Mouse (Mus musculus): ENCODE measurements around the gene Ptges3. TPM values are rescaled to one million over a fixed set of nuclear protein-coding genes. Genes with fewer than 3 reads are reported as not detected.

Gene Ptges3
- polyA plus RNA-seq, 1 experiment from 2014 or later = 377 TPM

- Histone ChIP-seq H3K4me2 (peak overlapping the region; percentile 45), H3K9me3 (replicated peaks; ENCODE audit: control insufficient read depth, low read length) (no peaks in the 10 kb centered on the region), H3K4me1 (ENCODE audit: control insufficient read depth, insufficient read depth, low read length) (peaks cover 47% of the 10 kb centered on the region), H3K27me3 (ENCODE audit: control insufficient read depth, insufficient read depth, low read length) (no peaks in the 10 kb centered on the region), H3K27ac (ENCODE audit: low read depth, low read length) (no peak overlapping the region), H3K9ac (ENCODE audit: low read depth, low read length) (no peak overlapping the region), H3K36me3 (ENCODE audit: control insufficient read depth, insufficient read depth, low read length) (peaks cover 6% of the 10 kb centered on the region), H3K4me3 (ENCODE audit: low read depth, low read length) (peak overlapping the region; percentile 3; the same call in 1 of the 2 replicates)
- ATAC-seq (replicated peaks; ENCODE audit: insufficient number of reproducible peaks, low FRiP score, low TSS enrichment) = no peak
- WGBS (ENCODE audit: insufficient replicate concordance) = 82% methylated on average over 3 of the region's 3 CpGs
These were observed 20.8 kb upstream of the Ptges3 start for GRCm38 (mm10) chr10:128037921-128038320.

- no peaks in the 10 kb centered on the region for H3K27me3 ChIP-seq (ENCODE audit: control insufficient read depth, insufficient read depth, low read length)
- H3K9me3 ChIP-seq (replicated peaks; ENCODE audit: control insufficient read depth, low read length) = no peaks in the 10 kb centered on the region
- WGBS (ENCODE audit: insufficient replicate concordance) = 48% methylated on average over 5 of the region's 5 CpGs
- ATAC-seq (replicated peaks; ENCODE audit: insufficient number of reproducible peaks, low FRiP score, low TSS enrichment) = no peak
- H3K9ac ChIP-seq (ENCODE audit: low read depth, low read length) = 0 out of 2 replicates have a peak overlapping the region, but pooled peaks have one; percentile 24
- peak overlapping the region; percentile 45 for H3K4me2 ChIP-seq
- no peak overlapping the region for H3K4me3 ChIP-seq (ENCODE audit: low read depth, low read length)
- H3K36me3 ChIP-seq (ENCODE audit: control insufficient read depth, insufficient read depth, low read length) = peaks cover 11% of the 10 kb centered on the region
- H3K4me1 ChIP-seq (ENCODE audit: control insufficient read depth, insufficient read depth, low read length) = peaks cover 59% of the 10 kb centered on the region
- H3K27ac ChIP-seq (ENCODE audit: low read depth, low read length) = 0 out of 2 replicates have a peak overlapping the region, but pooled peaks have one; percentile 41
These were observed 19.6 kb upstream of the Ptges3 start for GRCm38 (mm10) chr10:128039167-128039566.

- Histone ChIP-seq H3K27me3 (ENCODE audit: control insufficient read depth, insufficient read depth, low read length) (no peaks in the 10 kb centered on the region), H3K4me3 (ENCODE audit: low read depth, low read length) (no peak overlapping the region), H3K4me2 (no peak overlapping the region), H3K9ac (ENCODE audit: low read depth, low read length) (no peak overlapping the region), H3K36me3 (ENCODE audit: control insufficient read depth, insufficient read depth, low read length) (peaks cover 14% of the 10 kb centered on the region), H3K27ac (ENCODE audit: low read depth, low read length) (no peak overlapping the region), H3K4me1 (ENCODE audit: control insufficient read depth, insufficient read depth, low read length) (peaks cover 62% of the 10 kb centered on the region), H3K9me3 (replicated peaks; ENCODE audit: control insufficient read depth, low read length) (no peaks in the 10 kb centered on the region)
- ATAC-seq (replicated peaks; ENCODE audit: insufficient number of reproducible peaks, low FRiP score, low TSS enrichment) = no peak
- WGBS (ENCODE audit: insufficient replicate concordance) = 72% methylated on average over 3 of the region's 3 CpGs
These were observed 18.9 kb upstream of the Ptges3 start for GRCm38 (mm10) chr10:128039858-128040257.

- H3K9me3 ChIP-seq (replicated peaks; ENCODE audit: control insufficient read depth, low read length) = no peaks in the 10 kb centered on the region
- H3K9ac ChIP-seq (ENCODE audit: low read depth, low read length) = no peak overlapping the region
- peaks cover 16% of the 10 kb centered on the region for H3K36me3 ChIP-seq (ENCODE audit: control insufficient read depth, insufficient read depth, low read length)
- no peak for ATAC-seq (replicated peaks; ENCODE audit: insufficient number of reproducible peaks, low FRiP score, low TSS enrichment)
- H3K4me1 ChIP-seq (ENCODE audit: control insufficient read depth, insufficient read depth, low read length) = peaks cover 64% of the 10 kb centered on the region
- H3K27ac ChIP-seq (ENCODE audit: low read depth, low read length) = no peak overlapping the region
- H3K4me3 ChIP-seq (ENCODE audit: low read depth, low read length) = no peak overlapping the region
- H3K4me2 ChIP-seq = no peak overlapping the region
- 82% methylated on average over 5 of the region's 5 CpGs for WGBS (ENCODE audit: insufficient replicate concordance)
- no peaks in the 10 kb centered on the region for H3K27me3 ChIP-seq (ENCODE audit: control insufficient read depth, insufficient read depth, low read length)
These were observed 18.5 kb upstream of the Ptges3 start for GRCm38 (mm10) chr10:128040293-128040692.

GRCm38 (mm10) chr10:128041636-128042035, 17.1 kb upstream of the Ptges3 start:
- H3K9ac ChIP-seq (ENCODE audit: low read depth, low read length) = 0 out of 2 replicates have a peak overlapping the region, but pooled peaks have one; percentile 22
- H3K27ac ChIP-seq (ENCODE audit: low read depth, low read length) = no peak overlapping the region
- no peak overlapping the region for H3K4me2 ChIP-seq
- H3K9me3 ChIP-seq (replicated peaks; ENCODE audit: control insufficient read depth, low read length) = no peaks in the 10 kb centered on the region
- H3K4me3 ChIP-seq (ENCODE audit: low read depth, low read length) = no peak overlapping the region
- no peak for ATAC-seq (replicated peaks; ENCODE audit: insufficient number of reproducible peaks, low FRiP score, low TSS enrichment)
- H3K27me3 ChIP-seq (ENCODE audit: control insufficient read depth, insufficient read depth, low read length) = no peaks in the 10 kb centered on the region
- WGBS (ENCODE audit: insufficient replicate concordance) = 77% methylated on average over 4 of the region's 4 CpGs
- H3K36me3 ChIP-seq (ENCODE audit: control insufficient read depth, insufficient read depth, low read length) = peaks cover 25% of the 10 kb centered on the region
- H3K4me1 ChIP-seq (ENCODE audit: control insufficient read depth, insufficient read depth, low read length) = peaks cover 64% of the 10 kb centered on the region

GRCm38 (mm10) chr10:128042466-128042865, 16.3 kb upstream of the Ptges3 start:
- no peak overlapping the region for H3K4me3 ChIP-seq (ENCODE audit: low read depth, low read length)
- H3K4me2 ChIP-seq = no peak overlapping the region
- H3K4me1 ChIP-seq (ENCODE audit: control insufficient read depth, insufficient read depth, low read length) = peaks cover 59% of the 10 kb centered on the region
- H3K9me3 ChIP-seq (replicated peaks; ENCODE audit: control insufficient read depth, low read length) = no peaks in the 10 kb centered on the region
- H3K27me3 ChIP-seq (ENCODE audit: control insufficient read depth, insufficient read depth, low read length) = no peaks in the 10 kb centered on the region
- H3K9ac ChIP-seq (ENCODE audit: low read depth, low read length) = peak overlapping the region; percentile 43; the same call in 1 of the 2 replicates
- ATAC-seq (replicated peaks; ENCODE audit: insufficient number of reproducible peaks, low FRiP score, low TSS enrichment) = no peak
- H3K27ac ChIP-seq (ENCODE audit: low read depth, low read length) = no peak overlapping the region
- H3K36me3 ChIP-seq (ENCODE audit: control insufficient read depth, insufficient read depth, low read length) = peaks cover 29% of the 10 kb centered on the region
- 95% methylated on average over 3 of the region's 3 CpGs for WGBS (ENCODE audit: insufficient replicate concordance)

- WGBS (ENCODE audit: insufficient replicate concordance) = 43% methylated on average over 3 of the region's 3 CpGs
- Histone ChIP-seq H3K9ac (ENCODE audit: low read depth, low read length) (peak overlapping the region; percentile 43; the same call in 1 of the 2 replicates), H3K4me1 (ENCODE audit: control insufficient read depth, insufficient read depth, low read length) (peaks cover 53% of the 10 kb centered on the region), H3K9me3 (replicated peaks; ENCODE audit: control insufficient read depth, low read length) (no peaks in the 10 kb centered on the region), H3K27me3 (ENCODE audit: control insufficient read depth, insufficient read depth, low read length) (no peaks in the 10 kb centered on the region), H3K36me3 (ENCODE audit: control insufficient read depth, insufficient read depth, low read length) (peaks cover 29% of the 10 kb centered on the region), H3K4me2 (peak overlapping the region; percentile 20), H3K4me3 (ENCODE audit: low read depth, low read length) (0 out of 2 replicates have a peak overlapping the region, but pooled peaks have one; percentile 10), H3K27ac (ENCODE audit: low read depth, low read length) (peak overlapping the region; percentile 51)
- no peak for ATAC-seq (replicated peaks; ENCODE audit: insufficient number of reproducible peaks, low FRiP score, low TSS enrichment)
These were observed 15.5 kb upstream of the Ptges3 start for GRCm38 (mm10) chr10:128043041-128043835.

- Histone ChIP-seq H3K9me3 (replicated peaks; ENCODE audit: control insufficient read depth, low read length) (no peaks in the 10 kb centered on the region), H3K36me3 (ENCODE audit: control insufficient read depth, insufficient read depth, low read length) (peaks cover 38% of the 10 kb centered on the region), H3K27ac (ENCODE audit: low read depth, low read length) (no peak overlapping the region), H3K4me2 (no peak overlapping the region), H3K4me3 (ENCODE audit: low read depth, low read length) (no peak overlapping the region), H3K27me3 (ENCODE audit: control insufficient read depth, insufficient read depth, low read length) (no peaks in the 10 kb centered on the region), H3K4me1 (ENCODE audit: control insufficient read depth, insufficient read depth, low read length) (peaks cover 19% of the 10 kb centered on the region), H3K9ac (ENCODE audit: low read depth, low read length) (no peak overlapping the region)
- 94% methylated on average over 8 of the region's 8 CpGs for WGBS (ENCODE audit: insufficient replicate concordance)
- no peak for ATAC-seq (replicated peaks; ENCODE audit: insufficient number of reproducible peaks, low FRiP score, low TSS enrichment)
These were observed 10.6 kb upstream of the Ptges3 start for GRCm38 (mm10) chr10:128048157-128048556.

All from heart, embryonic 11.5 days (tissue).